Mouse (Mus musculus): ENCODE measurements around the gene Xylt1. TPM values are rescaled to one million over a fixed set of nuclear protein-coding genes. Genes with fewer than 3 reads are reported as not detected.

Gene Xylt1
- polyA plus RNA-seq, 1 experiment, result 5.7 TPM

GRCm38 (mm10) chr7:117368647-117369289 is 12.0 kb upstream of the Xylt1 start:
- 71% methylated on average over 6 of the region's 6 CpGs for WGBS
- no peaks in the 10 kb centered on the region for H3K36me3 ChIP-seq (ENCODE audit: control insufficient read depth, insufficient read depth, low read length)
- no peaks in the 10 kb centered on the region for H3K4me1 ChIP-seq (replicated peaks; ENCODE audit: control insufficient read depth, insufficient read depth, low read length)
- TF ChIP-seq POLR2A (IDR thresholded peaks at IDR 0.05; ENCODE audit: control insufficient read depth, extremely low read depth, insufficient read depth, low read length, poor library complexity), result no peak
- no peak for TF ChIP-seq CTCF (IDR thresholded peaks at IDR 0.05; ENCODE audit: borderline replicate concordance, control insufficient read depth, extremely low read depth, insufficient read depth, low read length, poor library complexity)
- H3K4me3 ChIP-seq (ENCODE audit: control insufficient read depth, insufficient read depth, low read length), result no peak overlapping the region
- no peak overlapping the region for H3K27ac ChIP-seq (ENCODE audit: control insufficient read depth, insufficient read depth, low read length)
- no peak for DNase-seq
- no peaks in the 10 kb centered on the region for H3K27me3 ChIP-seq (ENCODE audit: control insufficient read depth, insufficient read depth, low read length)

GRCm38 (mm10) chr7:117369290-117369941 is 11.4 kb upstream of the Xylt1 start:
- WGBS, result 88% methylated on average over 5 of the region's 5 CpGs
- Histone ChIP-seq H3K27me3 (ENCODE audit: control insufficient read depth, insufficient read depth, low read length) (no peaks in the 10 kb centered on the region), H3K4me1 (replicated peaks; ENCODE audit: control insufficient read depth, insufficient read depth, low read length) (no peaks in the 10 kb centered on the region), H3K4me3 (ENCODE audit: control insufficient read depth, insufficient read depth, low read length) (no peak overlapping the region), H3K36me3 (ENCODE audit: control insufficient read depth, insufficient read depth, low read length) (no peaks in the 10 kb centered on the region), H3K27ac (ENCODE audit: control insufficient read depth, insufficient read depth, low read length) (no peak overlapping the region)
- DNase-seq, result no peak
- TF ChIP-seq CTCF (IDR thresholded peaks at IDR 0.05; ENCODE audit: borderline replicate concordance, control insufficient read depth, extremely low read depth, insufficient read depth, low read length, poor library complexity) (no peak), POLR2A (IDR thresholded peaks at IDR 0.05; ENCODE audit: control insufficient read depth, extremely low read depth, insufficient read depth, low read length, poor library complexity) (no peak)

GRCm38 (mm10) chr7:117375886-117376309 is 4.9 kb upstream of the Xylt1 start:
- peak; percentile 67 for DNase-seq
- TF ChIP-seq POLR2A (IDR thresholded peaks at IDR 0.05; ENCODE audit: control insufficient read depth, extremely low read depth, insufficient read depth, low read length, poor library complexity), result no peak
- TF ChIP-seq CTCF (IDR thresholded peaks at IDR 0.05; ENCODE audit: borderline replicate concordance, control insufficient read depth, extremely low read depth, insufficient read depth, low read length, poor library complexity), result peak; percentile 45; the same call in 1 of the 2 replicates

GRCm38 (mm10) chr7:117377138-117377537 is 3.6 kb upstream of the Xylt1 start:
- H3K27ac ChIP-seq (ENCODE audit: control insufficient read depth, insufficient read depth, low read length), result no peak overlapping the region
- DNase-seq, result no peak
- no peak overlapping the region for H3K4me3 ChIP-seq (ENCODE audit: control insufficient read depth, insufficient read depth, low read length)
- WGBS, result 26% methylated on average over 3 of the region's 3 CpGs
- peaks cover 20% of the 10 kb centered on the region for H3K4me1 ChIP-seq (replicated peaks; ENCODE audit: control insufficient read depth, insufficient read depth, low read length)
- H3K36me3 ChIP-seq (ENCODE audit: control insufficient read depth, insufficient read depth, low read length), result no peaks in the 10 kb centered on the region
- TF ChIP-seq POLR2A (IDR thresholded peaks at IDR 0.05; ENCODE audit: control insufficient read depth, extremely low read depth, insufficient read depth, low read length, poor library complexity) (no peak), CTCF (IDR thresholded peaks at IDR 0.05; ENCODE audit: borderline replicate concordance, control insufficient read depth, extremely low read depth, insufficient read depth, low read length, poor library complexity) (no peak)
- H3K27me3 ChIP-seq (ENCODE audit: control insufficient read depth, insufficient read depth, low read length), result no peaks in the 10 kb centered on the region

More at GRCm38 (mm10) chr7:117375886-117376309, 4.9 kb upstream of the Xylt1 start:
- Histone ChIP-seq H3K4me1 (replicated peaks; ENCODE audit: control insufficient read depth, insufficient read depth, low read length) (peaks cover 12% of the 10 kb centered on the region), H3K27ac (ENCODE audit: control insufficient read depth, insufficient read depth, low read length) (no peak overlapping the region), H3K27me3 (ENCODE audit: control insufficient read depth, insufficient read depth, low read length) (no peaks in the 10 kb centered on the region), H3K36me3 (ENCODE audit: control insufficient read depth, insufficient read depth, low read length) (no peaks in the 10 kb centered on the region), H3K4me3 (ENCODE audit: control insufficient read depth, insufficient read depth, low read length) (no peak overlapping the region)
- WGBS, result 11% methylated on average over 9 of the region's 9 CpGs

GRCm38 (mm10) chr7:117380036-117380417 is 752 bp upstream of the Xylt1 start:
- no peak for TF ChIP-seq POLR2A (IDR thresholded peaks at IDR 0.05; ENCODE audit: control insufficient read depth, extremely low read depth, insufficient read depth, low read length, poor library complexity)
- no peak for TF ChIP-seq CTCF (IDR thresholded peaks at IDR 0.05; ENCODE audit: borderline replicate concordance, control insufficient read depth, extremely low read depth, insufficient read depth, low read length, poor library complexity)
- DNase-seq, result no peak
- H3K4me1 ChIP-seq (replicated peaks; ENCODE audit: control insufficient read depth, insufficient read depth, low read length), result peaks cover 34% of the 10 kb centered on the region
- no peaks in the 10 kb centered on the region for H3K27me3 ChIP-seq (ENCODE audit: control insufficient read depth, insufficient read depth, low read length)
- peak overlapping the region; percentile 79 for H3K4me3 ChIP-seq (ENCODE audit: control insufficient read depth, insufficient read depth, low read length)
- no peaks in the 10 kb centered on the region for H3K36me3 ChIP-seq (ENCODE audit: control insufficient read depth, insufficient read depth, low read length)
- H3K27ac ChIP-seq (ENCODE audit: control insufficient read depth, insufficient read depth, low read length), result no peak overlapping the region
- 15% methylated on average over 7 of the region's 7 CpGs for WGBS

- peak; percentile 59 for DNase-seq
- no peak for TF ChIP-seq CTCF (IDR thresholded peaks at IDR 0.05; ENCODE audit: borderline replicate concordance, control insufficient read depth, extremely low read depth, insufficient read depth, low read length, poor library complexity)
- TF ChIP-seq POLR2A (IDR thresholded peaks at IDR 0.05; ENCODE audit: control insufficient read depth, extremely low read depth, insufficient read depth, low read length, poor library complexity), result no peak
- peak overlapping the region; percentile 79 for H3K4me3 ChIP-seq (ENCODE audit: control insufficient read depth, insufficient read depth, low read length)
- no peaks in the 10 kb centered on the region for H3K36me3 ChIP-seq (ENCODE audit: control insufficient read depth, insufficient read depth, low read length)
- under 1% methylated on average over 64 of the region's 64 CpGs for WGBS
- H3K4me1 ChIP-seq (replicated peaks; ENCODE audit: control insufficient read depth, insufficient read depth, low read length), result peaks cover 31% of the 10 kb centered on the region
- H3K27ac ChIP-seq (ENCODE audit: control insufficient read depth, insufficient read depth, low read length), result no peak overlapping the region
- H3K27me3 ChIP-seq (ENCODE audit: control insufficient read depth, insufficient read depth, low read length), result no peaks in the 10 kb centered on the region
Measured at GRCm38 (mm10) chr7:117381188-117381981, 606 bp downstream of the Xylt1 start.

All from thymus, adult 2 months (tissue).